Mouse (Mus musculus) heart, postnatal 25 days (tissue): ENCODE measurements around the gene Gsn. TPM values are rescaled to one million over a fixed set of nuclear protein-coding genes. Genes with fewer than 3 reads are reported as not detected.

Source experiments
- DNase-seq: peaks from one replicate; pipeline ENCODE4 v3.0.0; 2022; ENCODE audit warnings: low spot score
- intact Hi-C: fragments of 180-260 bp; cut with DNase I; formaldehyde crosslinking; loops from one replicate; pipeline ENCODE4 v1.15.1; 2025
- total RNA-seq, 2 experiments: library from RNA; stranded (reverse); gene quantifications; 2 replicates each; pipeline ENCODE4 v1.2.3; 2021

Gsn gene
- total RNA-seq, 2 experiments from 2014 or later = 860 to 960 TPM

GRCm38 (mm10) chr2:35314300-35314699, 58.1 kb downstream of the Gsn start:
- intact Hi-C loops = no loop called here
- DNase-seq = no peak

DNA sequence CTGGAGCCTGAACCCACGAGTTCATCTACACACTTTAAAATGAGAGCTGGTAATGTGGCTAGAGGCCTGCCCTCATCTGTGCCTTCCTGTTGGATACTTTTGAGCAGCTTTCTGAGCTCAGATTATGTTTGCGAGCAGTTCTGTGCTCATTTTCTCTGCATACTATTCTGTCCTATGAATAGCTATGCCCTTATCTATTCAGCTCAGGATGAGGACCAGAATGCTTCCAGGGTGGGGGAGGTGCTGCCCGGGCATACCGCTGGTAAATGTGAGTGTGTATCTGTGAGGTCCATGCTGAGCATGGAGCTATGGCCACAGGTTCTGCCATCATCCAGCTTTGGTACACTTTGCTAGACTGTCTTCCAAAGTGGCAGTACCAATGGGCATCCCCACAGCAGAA, 61.4 kb downstream of the Gsn start:
- no peak for DNase-seq
- intact Hi-C loops = no loop called here

- DNase-seq = no peak
Observed at GRCm38 (mm10) chr2:35318405-35318804, 62.2 kb downstream of the Gsn start.

GRCm38 (mm10) chr2:35320399-35320798, 64.2 kb downstream of the Gsn start:
- DNase-seq = no peak
- intact Hi-C loops = no loop called here

More at GRCm38 (mm10) chr2:35318405-35318804, 62.2 kb downstream of the Gsn start:
- intact Hi-C loops = no loop called here

DNA sequence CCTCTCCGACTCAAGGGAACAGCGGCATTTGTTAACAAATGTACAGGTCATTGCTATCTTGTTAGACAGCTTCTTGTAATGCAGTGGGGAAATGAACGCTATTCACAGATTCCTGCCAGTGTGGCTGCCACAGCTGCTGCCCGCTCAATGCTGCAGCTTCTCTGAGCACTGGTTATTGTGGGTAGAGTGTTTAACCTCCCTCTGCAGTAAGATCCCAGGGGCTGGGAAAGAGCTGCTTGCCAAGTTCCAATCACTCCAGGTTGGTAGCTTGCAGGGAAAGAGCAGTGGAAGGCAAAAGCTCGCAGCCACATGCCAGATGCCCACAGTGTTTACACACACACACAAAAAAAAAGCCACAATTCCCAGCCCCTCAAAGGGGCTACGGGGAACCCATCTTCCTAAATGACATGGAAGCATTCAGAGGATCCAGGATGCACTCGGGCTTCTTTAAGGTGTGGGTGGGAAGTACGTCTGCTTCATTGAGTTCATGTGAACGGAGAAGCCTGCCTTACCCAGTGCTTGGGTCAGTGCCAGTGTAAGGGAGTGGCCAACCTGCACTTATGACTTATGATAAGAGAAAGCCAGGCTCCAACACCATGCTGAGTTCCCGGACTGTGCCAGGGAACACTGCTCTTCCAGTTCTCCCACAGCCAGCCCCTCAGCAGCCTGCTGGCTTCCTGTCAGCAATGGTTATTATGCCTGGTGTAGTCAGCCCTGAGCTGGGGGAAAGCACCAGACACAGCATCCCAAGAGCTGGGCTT, 66.4 kb downstream of the Gsn start:
- intact Hi-C loops = no loop called here
- DNase-seq = peak; percentile 44

DNA sequence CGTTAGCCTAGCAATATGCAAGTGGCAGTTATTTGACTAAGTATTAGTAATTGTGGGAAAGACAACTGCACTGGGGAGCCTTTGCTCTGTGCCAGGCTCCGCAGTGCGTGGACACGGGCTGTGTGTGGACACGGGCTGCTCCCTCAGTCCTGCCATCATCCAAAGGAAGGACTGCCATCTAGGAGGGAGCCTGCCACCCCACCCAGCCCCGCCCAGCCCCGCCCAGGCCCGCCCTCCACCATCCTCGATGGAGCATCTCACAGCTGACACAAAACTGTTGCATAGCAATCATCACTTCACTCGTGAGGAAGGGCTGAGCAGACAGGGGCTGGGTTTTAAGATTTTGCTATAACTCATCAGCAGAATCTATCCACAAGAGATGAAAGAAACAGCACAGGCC, 69.8 kb downstream of the Gsn start:
- no peak for DNase-seq
- intact Hi-C loops = no loop called here

GRCm38 (mm10) chr2:35326931-35327330, 70.8 kb downstream of the Gsn start:
- no peak for DNase-seq
- intact Hi-C loops = no loop called here

DNA sequence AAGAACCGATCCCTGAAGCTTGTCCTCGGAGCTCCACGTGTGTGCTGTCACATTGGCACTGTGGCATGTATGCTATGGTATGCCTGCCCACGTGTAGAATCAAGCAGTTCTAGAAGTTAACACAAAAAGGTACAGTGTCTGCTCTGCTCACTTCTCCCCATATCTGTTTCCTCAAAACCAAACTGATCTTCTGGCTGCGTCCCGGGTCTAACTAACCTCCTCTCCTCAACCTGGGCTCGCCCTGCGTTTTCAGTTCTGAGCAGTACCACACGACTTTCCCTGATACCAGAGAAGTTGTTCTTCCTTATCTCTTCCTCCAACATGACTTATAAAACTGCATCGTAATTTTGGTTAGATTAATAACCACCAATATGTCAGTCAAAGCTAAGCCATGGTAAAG, 71.4 kb downstream of the Gsn start:
- intact Hi-C loops = no loop called here
- no peak for DNase-seq

DNA sequence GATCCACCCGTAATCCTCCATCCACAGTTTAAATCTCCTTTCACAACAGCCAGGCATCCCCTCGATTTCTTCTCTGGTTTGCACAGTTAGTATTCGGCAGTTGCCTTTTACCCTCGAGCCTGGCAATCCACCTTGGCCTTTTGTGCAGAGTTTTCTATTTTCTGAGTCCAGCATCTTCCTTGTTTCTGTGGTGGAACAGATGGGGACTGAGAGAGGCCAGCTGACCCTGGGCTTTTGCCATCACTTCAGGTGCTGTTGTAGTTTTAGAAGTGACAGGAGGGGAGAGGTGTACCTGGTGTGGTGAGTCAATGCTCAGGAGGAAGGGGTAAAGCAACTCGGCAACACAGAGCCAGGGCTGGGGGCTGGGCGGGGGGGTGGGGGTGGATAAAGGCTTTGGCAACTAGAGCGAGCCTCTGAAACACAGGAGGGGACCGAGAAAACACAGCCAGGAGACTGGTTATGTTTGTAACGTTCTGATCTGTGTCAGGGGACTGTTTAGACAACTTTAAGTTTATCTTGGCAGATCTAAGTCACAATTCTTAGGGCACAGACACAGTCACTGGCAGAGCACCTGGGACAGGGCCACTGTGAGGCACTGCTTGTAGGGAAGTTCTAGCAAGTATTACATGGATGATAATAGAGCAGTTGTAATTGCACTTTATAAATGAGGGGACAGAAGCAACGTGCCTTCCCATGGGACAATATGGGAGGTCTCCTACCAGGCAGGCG, 72.0 kb downstream of the Gsn start:
- DNase-seq = no peak
- intact Hi-C loops = no loop called here

GRCm38 (mm10) chr2:35329061-35329460, 72.9 kb downstream of the Gsn start:
- no peak for DNase-seq
- intact Hi-C loops = no loop called here

GRCm38 (mm10) chr2:35331205-35331604, 75.0 kb downstream of the Gsn start:
- intact Hi-C loops = no loop called here
- DNase-seq = no peak

DNA sequence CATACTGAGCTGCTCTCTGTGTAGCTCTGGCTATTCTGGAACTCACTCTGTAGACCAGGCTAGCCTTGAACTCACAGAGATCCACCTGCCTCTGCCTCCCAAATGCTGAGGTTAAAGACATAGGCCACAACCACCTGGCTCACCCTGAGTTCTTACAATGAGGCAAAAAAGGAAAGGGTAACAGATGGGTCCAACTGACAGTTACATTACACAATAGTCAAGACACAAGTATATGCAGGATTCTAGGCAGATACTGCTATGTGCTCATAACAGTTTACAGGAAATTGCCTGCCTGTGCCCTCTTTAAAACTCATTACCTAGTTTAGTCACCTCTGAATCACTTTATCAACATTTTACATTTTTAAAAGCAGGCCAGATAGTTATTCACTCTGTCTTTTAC, 77.5 kb downstream of the Gsn start:
- DNase-seq = no peak
- intact Hi-C loops = no loop called here

DNA sequence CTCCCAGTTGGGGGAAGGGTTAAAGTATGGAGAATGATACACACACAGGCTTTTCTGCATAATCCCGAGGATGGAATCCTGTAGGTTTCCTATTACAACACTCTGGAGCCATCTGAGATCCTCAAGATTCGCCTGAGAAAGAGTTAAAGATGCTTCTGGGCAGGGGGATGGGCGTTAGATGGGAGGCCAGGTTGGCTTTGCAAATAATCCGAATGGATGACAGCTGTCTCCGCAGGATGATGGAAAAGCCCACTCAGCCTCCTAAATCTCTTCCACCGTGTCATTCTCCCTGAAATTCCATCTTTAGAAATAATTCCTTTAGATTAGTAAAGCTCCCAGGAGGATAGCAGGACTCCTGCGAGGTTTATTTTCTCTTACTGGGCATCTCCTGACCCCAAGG, 79.4 kb downstream of the Gsn start:
- intact Hi-C loops = loop anchor here (5.0 kb wide), 1 partner anchor 133 kb away; the partner anchor contains the start of gene Rab14

DNA sequence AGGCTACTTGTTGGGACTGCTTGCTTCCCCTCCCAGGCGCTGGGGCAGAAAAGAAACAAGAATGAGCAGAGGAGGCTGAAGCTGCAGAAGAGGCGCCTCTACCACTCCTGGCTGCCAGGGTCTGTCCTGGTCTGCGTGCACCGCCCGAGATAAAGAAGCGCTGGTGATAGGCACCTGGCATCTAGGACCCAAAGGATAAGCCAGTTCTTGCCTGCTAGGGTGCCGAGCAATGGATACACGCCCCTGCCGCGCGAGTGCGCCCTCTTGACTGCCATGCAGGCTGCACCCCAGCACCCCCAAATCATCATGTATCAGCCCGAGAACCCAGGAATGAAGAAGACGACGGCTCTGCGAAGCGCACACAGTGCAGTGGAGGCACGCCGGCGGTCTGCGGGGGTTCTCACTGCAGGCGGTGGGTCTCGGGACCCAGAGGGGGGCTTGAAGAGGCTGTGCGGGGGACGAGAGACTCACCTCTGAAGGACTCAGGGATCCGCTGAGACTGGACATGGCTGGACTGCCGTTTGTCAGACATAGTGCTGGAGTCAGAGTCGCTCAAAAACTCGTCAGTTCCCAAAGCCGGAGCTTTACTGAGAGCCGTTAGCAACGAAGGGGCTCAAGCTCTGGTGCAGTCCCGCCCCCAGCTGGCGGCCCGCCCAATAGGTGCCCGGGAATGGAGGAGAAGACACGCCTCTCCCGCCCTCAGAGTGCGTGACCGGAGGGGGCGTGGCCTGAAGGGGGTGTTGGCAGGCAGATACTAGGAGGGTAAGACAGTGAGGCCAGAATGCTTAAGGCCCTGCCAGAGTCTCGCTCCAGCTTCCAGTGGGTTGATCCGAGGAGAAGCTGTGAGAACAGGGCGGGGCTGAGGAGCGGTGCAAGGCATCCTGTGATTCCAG, 80.5 kb downstream of the Gsn start, which contains the start of gene Stom:
Gene Stom, minus strand, starts transcription at position 589 of the 893 bp plus-strand sequence.
- peak; percentile 99 for DNase-seq
- intact Hi-C loops = loop anchor here (5.0 kb wide), 1 partner anchor 134 kb away; the partner anchor contains the start of gene Rab14

More for the DNA sequence above, 79.4 kb downstream of the Gsn start:
- DNase-seq = no peak

DNA sequence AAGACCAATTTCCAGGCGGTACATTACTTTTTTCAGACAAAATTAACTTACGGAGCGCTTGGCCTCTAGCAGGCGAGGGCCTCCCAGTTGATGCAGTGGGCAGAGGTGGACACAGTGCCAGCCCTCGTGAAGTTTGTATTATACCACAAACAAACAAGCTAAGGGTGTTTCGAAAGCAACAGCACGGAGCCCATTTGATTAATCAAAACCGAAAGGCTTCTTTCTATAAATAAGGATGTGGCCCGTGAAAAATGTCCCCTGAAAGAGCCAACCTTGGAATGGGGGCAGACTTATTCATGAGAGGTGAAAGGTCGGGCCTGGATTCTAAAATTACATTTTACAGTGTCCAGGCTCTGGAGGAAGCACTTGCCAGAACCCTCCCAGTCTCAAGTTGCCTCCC, 81.2 kb downstream of the Gsn start:
- DNase-seq = no peak
- intact Hi-C loops = loop anchor here (5.0 kb wide), 1 partner anchor 135 kb away; the partner anchor contains the start of gene Rab14

- intact Hi-C loops = loop anchor here (5.0 kb wide), 1 partner anchor 136 kb away; the partner anchor contains the start of gene Rab14
- DNase-seq = no peak
Observed at GRCm38 (mm10) chr2:35338036-35338435, 81.9 kb downstream of the Gsn start.

DNA sequence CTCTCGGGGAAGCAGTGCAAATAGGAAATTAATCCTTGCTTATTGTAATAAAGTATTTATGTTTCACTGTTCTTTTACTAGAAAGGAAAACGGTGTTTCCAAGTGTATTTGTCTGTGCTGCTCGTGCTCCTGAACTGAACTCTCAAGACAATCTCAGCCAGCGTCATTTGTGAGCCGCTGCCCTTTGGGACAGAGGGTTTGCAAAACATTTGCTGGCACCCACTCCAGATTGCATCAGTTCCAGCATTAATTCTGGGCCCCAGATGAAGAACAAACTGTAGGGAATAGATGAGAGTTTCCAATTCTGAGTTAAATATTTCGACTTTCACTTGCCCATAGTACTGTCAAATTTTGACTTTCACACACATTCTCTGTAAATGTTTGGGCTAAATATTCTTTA, 82.5 kb downstream of the Gsn start:
- intact Hi-C loops = loop anchor here (5.0 kb wide), 1 partner anchor 136 kb away; the partner anchor contains the start of gene Rab14
- peak; percentile 51 for DNase-seq

- intact Hi-C loops = no loop called here
- DNase-seq = no peak
Observed at GRCm38 (mm10) chr2:35342605-35343004, 86.4 kb downstream of the Gsn start.

DNA sequence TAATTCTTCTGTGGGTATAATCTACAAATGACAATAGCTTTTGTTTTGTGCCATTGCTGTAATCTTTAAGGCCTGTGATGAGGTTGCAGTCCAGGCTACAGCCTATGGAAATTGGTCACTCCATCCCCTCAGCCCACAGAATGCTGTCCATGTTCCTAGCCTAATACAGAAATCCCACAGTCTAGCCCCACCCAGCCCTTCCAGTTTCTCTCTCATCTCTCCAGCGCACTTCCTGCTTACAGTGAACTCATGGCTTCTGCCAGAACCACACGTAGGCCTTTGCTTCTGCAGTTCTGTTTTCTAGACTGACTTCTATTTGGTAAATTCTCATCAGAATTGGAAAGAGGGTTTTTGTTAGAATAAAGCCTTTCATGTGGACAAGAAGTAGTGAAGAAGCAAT, 89.8 kb downstream of the Gsn start:
- DNase-seq = no peak
- intact Hi-C loops = loop anchor here (5.0 kb wide), 1 partner anchor 134 kb away; no protein-coding TSS in a partner anchor

DNA sequence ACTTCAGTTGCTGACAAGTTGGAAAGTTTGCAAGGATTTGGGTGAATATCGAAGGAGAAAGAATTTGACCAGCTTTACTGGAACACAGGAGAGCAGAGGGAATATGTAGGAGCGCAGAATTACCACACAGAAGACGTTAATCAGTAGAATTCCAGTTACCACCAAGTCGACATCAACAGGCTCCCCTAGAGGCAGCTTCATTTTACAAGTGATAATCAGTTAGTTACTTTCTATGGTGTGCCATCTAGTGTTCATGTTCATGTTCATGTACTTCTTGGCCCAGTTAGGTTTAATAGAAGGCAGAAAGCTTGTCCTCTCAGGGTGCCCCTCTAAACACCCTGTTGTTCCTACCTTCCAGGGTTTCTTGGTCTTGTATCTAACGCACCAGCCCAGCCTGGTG, 93.0 kb downstream of the Gsn start:
- intact Hi-C loops = loop anchor here (1.0 to 5.0 kb wide), 2 partner anchors 51 to 137 kb away; no protein-coding TSS in a partner anchor
- DNase-seq = no peak
